Mouse (Mus musculus) CH12.LX (cell line): ENCODE data around the gene Ahsa1. TPM values are rescaled to one million over a fixed set of nuclear protein-coding genes. Genes with fewer than 3 reads are reported as not detected.
A peak's percentile ranks its signal among the peaks of the same experiment; 100 is the strongest.

Experiments
- DNase-seq: peaks from one replicate; pipeline ENCODE4 v3.0.0-alpha.2; 2013; ENCODE audit errors: extremely low read depth
- H3K27ac ChIP-seq: 2 replicates; pipeline ENCODE4 v1.5.1; 2012; ENCODE audit warnings: low read depth, mild to moderate bottlenecking, control low read depth, moderate library complexity; ENCODE audit not compliant: insufficient read depth
- H3K27me3 ChIP-seq: replicated peaks from 2 replicates; pipeline ENCODE3; 2012; ENCODE audit warnings: inconsistent platforms
- H3K36me3 ChIP-seq, 2 experiments: replicated peaks in 1 of 2; 2 replicates each; pipeline versions ENCODE3 to v1.6.1; 2012; ENCODE audit warnings: inconsistent platforms in 1 of 2, low read length in 1 of 2, mild to moderate bottlenecking in 1 of 2, mixed read lengths in 1 of 2, moderate library complexity in 1 of 2; ENCODE audit not compliant: control insufficient read depth in 1 of 2, insufficient read depth in 1 of 2
- H3K4me1 ChIP-seq, 2 experiments: 2 replicates each; pipeline ENCODE4 v1.6.1; 2012; ENCODE audit warnings: inconsistent platforms in 1 of 2, moderate library complexity in 1 of 2; ENCODE audit not compliant: insufficient read depth in 2 of 2, control insufficient read depth in 1 of 2
- H3K4me2 ChIP-seq: 2 replicates; pipeline ENCODE4 v1.6.1; 2012; ENCODE audit warnings: low read depth, mild to moderate bottlenecking, control low read depth; ENCODE audit not compliant: poor library complexity, insufficient read depth, severe bottlenecking
- H3K4me3 ChIP-seq, 3 experiments: fragments of 150-350 bp in 1 of 3; sonication (generic) in 1 of 3; replicated peaks in 1 of 3; 2 replicates each; pipeline versions ENCODE3 to v1.5.1; 2011 to 2012; ENCODE audit warnings: low read depth in 2 of 3, low read length in 2 of 3, mild to moderate bottlenecking in 2 of 3, moderate library complexity in 2 of 3, control low read depth in 1 of 3, improper control_type of control experiment in 1 of 3, inconsistent platforms in 1 of 3, mixed read lengths in 1 of 3; ENCODE audit not compliant: poor library complexity in 1 of 3
- H3K79me2 ChIP-seq: replicated peaks from 2 replicates; pipeline ENCODE4 v1.6.1; 2012; ENCODE audit warnings: mild to moderate bottlenecking, moderate library complexity; ENCODE audit not compliant: control insufficient read depth, poor library complexity, insufficient read depth, severe bottlenecking; ENCODE audit errors: extremely low read depth
- H3K9ac ChIP-seq: 2 replicates; pipeline ENCODE4 v1.6.1; 2012; ENCODE audit warnings: low read depth, mild to moderate bottlenecking, control low read depth, moderate library complexity; ENCODE audit not compliant: insufficient read depth
- H3K9me3 ChIP-seq: replicated peaks from 2 replicates; pipeline ENCODE3; 2012; ENCODE audit warnings: low read length, inconsistent platforms, mixed read lengths
- BHLHE40 ChIP-seq: IDR thresholded peaks from 2 replicates; pipeline ENCODE4 v1.6.1; 2011; ENCODE audit warnings: mild to moderate bottlenecking, low read depth, low read length, improper control_type of control experiment
- CHD1 ChIP-seq: IDR thresholded peaks from 2 replicates; pipeline ENCODE4 v1.6.1; 2012; ENCODE audit warnings: low read depth, low read length, improper control_type of control experiment, inconsistent platforms
- CHD2 ChIP-seq: IDR thresholded peaks from 2 replicates; pipeline ENCODE4 v1.6.1; 2011; ENCODE audit warnings: low read length, improper control_type of control experiment
- CTCF ChIP-seq, 2 experiments: IDR thresholded peaks in 1 of 2; conservative IDR thresholded peaks in 1 of 2; 2 replicates each; pipeline ENCODE4 v1.5.1; 2011 to 2012; ENCODE audit warnings: low read depth in 2 of 2, low read length in 2 of 2, improper control_type of control experiment in 1 of 2, inconsistent platforms in 1 of 2, mild to moderate bottlenecking in 1 of 2, moderate library complexity in 1 of 2
- ELF1 ChIP-seq: IDR thresholded peaks from 2 replicates; pipeline ENCODE4 v1.6.1; 2014; ENCODE audit warnings: low read depth, mild to moderate bottlenecking, inconsistent platforms, low read length, improper control_type of control experiment
- EP300 ChIP-seq: IDR thresholded peaks from 2 replicates; pipeline ENCODE4 v1.6.1; 2011; ENCODE audit warnings: low read length, improper control_type of control experiment
- ETS1 ChIP-seq: conservative IDR thresholded peaks from 2 replicates; pipeline ENCODE4 v1.6.1; 2012; ENCODE audit warnings: low read depth, mild to moderate bottlenecking, inconsistent platforms, low read length, improper control_type of control experiment, moderate library complexity
- GABPA ChIP-seq: IDR thresholded peaks from 2 replicates; pipeline ENCODE4 v1.6.1; 2012; ENCODE audit warnings: low read depth, low read length, improper control_type of control experiment, inconsistent platforms; ENCODE audit not compliant: insufficient replicate concordance
- JUND ChIP-seq: conservative IDR thresholded peaks from 2 replicates; pipeline ENCODE4 v1.6.1; 2011; ENCODE audit warnings: low read depth, low read length, improper control_type of control experiment
- KAT2A ChIP-seq: IDR thresholded peaks from 2 replicates; pipeline ENCODE4 v1.6.1; 2012; ENCODE audit warnings: low read length, improper control_type of control experiment, inconsistent platforms; ENCODE audit not compliant: insufficient replicate concordance
- MAFK ChIP-seq: IDR thresholded peaks from 2 replicates; pipeline ENCODE4 v1.6.1; 2011; ENCODE audit warnings: low read length, improper control_type of control experiment; ENCODE audit not compliant: insufficient replicate concordance
- MAZ ChIP-seq: IDR thresholded peaks from 2 replicates; pipeline ENCODE4 v1.6.1; 2012; ENCODE audit warnings: low read depth, mild to moderate bottlenecking, inconsistent platforms, low read length, improper control_type of control experiment, moderate library complexity
- MEF2A ChIP-seq: IDR thresholded peaks from 2 replicates; pipeline ENCODE4 v1.6.1; 2014; ENCODE audit warnings: low read depth, mild to moderate bottlenecking, inconsistent platforms, low read length, improper control_type of control experiment, borderline replicate concordance
- MYC ChIP-seq: IDR thresholded peaks from 2 replicates; pipeline ENCODE4 v1.6.1; 2011; ENCODE audit warnings: low read depth, mild to moderate bottlenecking, improper control_type of control experiment, low read length
- NRF1 ChIP-seq: IDR thresholded peaks from 2 replicates; pipeline ENCODE4 v1.6.1; 2014; ENCODE audit warnings: low read depth, mild to moderate bottlenecking, inconsistent platforms, low read length, improper control_type of control experiment, moderate library complexity
- RCOR1 ChIP-seq: conservative IDR thresholded peaks from 2 replicates; pipeline ENCODE4 v1.6.1; 2012; ENCODE audit warnings: low read depth, mild to moderate bottlenecking, inconsistent platforms, low read length, improper control_type of control experiment
- SMC3 ChIP-seq: IDR thresholded peaks from 2 replicates; pipeline ENCODE4 v1.6.1; 2011; ENCODE audit warnings: low read depth, low read length, improper control_type of control experiment
- TBP ChIP-seq: conservative IDR thresholded peaks from 2 replicates; pipeline ENCODE4 v1.6.1; 2011; ENCODE audit warnings: low read depth, low read length, improper control_type of control experiment
- TCF12 ChIP-seq: IDR thresholded peaks from 2 replicates; pipeline ENCODE4 v1.6.1; 2014; ENCODE audit warnings: low read depth, mild to moderate bottlenecking, inconsistent platforms, low read length, improper control_type of control experiment
- UBTF ChIP-seq: IDR thresholded peaks from 2 replicates; pipeline ENCODE4 v1.6.1; 2012; ENCODE audit warnings: low read depth, mild to moderate bottlenecking, inconsistent platforms, low read length, improper control_type of control experiment, moderate library complexity
- USF1 ChIP-seq: IDR thresholded peaks from 2 replicates; pipeline ENCODE4 v1.6.1; 2014; ENCODE audit warnings: low read depth, mild to moderate bottlenecking, inconsistent platforms, low read length, improper control_type of control experiment
- ZKSCAN1 ChIP-seq: IDR thresholded peaks from 2 replicates; pipeline ENCODE4 v1.6.1; 2012; ENCODE audit warnings: low read depth, inconsistent platforms, low read length, improper control_type of control experiment, borderline replicate concordance
- ZMIZ1 ChIP-seq: IDR thresholded peaks from 2 replicates; pipeline ENCODE4 v1.6.1; 2012; ENCODE audit warnings: low read depth, mild to moderate bottlenecking, inconsistent platforms, low read length, improper control_type of control experiment
- ZNF384 ChIP-seq: IDR thresholded peaks from 2 replicates; pipeline ENCODE4 v1.6.1; 2012; ENCODE audit warnings: low read depth, low read length, improper control_type of control experiment, inconsistent platforms
- dilution Hi-C: fragments of 300-500 bp; cut with MboI; formaldehyde crosslinking; loops from 2 replicates; pipeline ENCODE4 v1.14.3; 2020; ENCODE audit warnings: low sequenced_read_pairs; ENCODE audit not compliant: extremely low pct_unique_long_range_greater_than_20kb, extremely low pct_ligation_motif_present
- in situ Hi-C: fragments of 300-500 bp; cut with MboI; formaldehyde crosslinking; loops from 3 replicates; pipeline ENCODE4 v1.14.3; 2019; ENCODE audit warnings: low sequenced_read_pairs, low pct_ligation_motif_present, low pct_unique_long_range_greater_than_20kb, mixed read lengths
- polyA plus RNA-seq: library from polyadenylated mRNA; unstranded; fragments of >175 nt; gene quantifications from 2 replicates; pipeline ENCODE4 v1.2.1, GENCODE M21; 2012; ENCODE audit warnings: low read depth; ENCODE audit not compliant: insufficient read length
- total RNA-seq, 2 experiments: library from RNA; depleted of rRNA; stranded (reverse); fragments of 300-350 nt in 1 of 2; fragments of >200 nt in 1 of 2; gene quantifications; 2 replicates each; pipeline ENCODE4 v1.2.3; 2012 to 2014

Gene Ahsa1
- total and polyA plus RNA-seq, 3 experiments: 288 to 456 (median 392) TPM

- Histone ChIP-seq H3K79me2 (no peaks in the 10 kb centered on the region), H3K9me3 (peaks cover 5% of the 10 kb centered on the region), H3K27me3 (no peaks in the 10 kb centered on the region), H3K4me2 (no peak overlapping the region), H3K27ac (no peak overlapping the region), H3K4me1 (peaks cover 0 to 12% of the 10 kb centered on the region in 2 experiments; a peak in 2 of 4 replicates), H3K36me3 (peaks cover 0 to 22% of the 10 kb centered on the region in 2 experiments), H3K4me3 (no peak overlapping the region), H3K9ac (no peak overlapping the region)
- in situ Hi-C loops: no loop called here
- dilution Hi-C loops: no loop called here
- TF ChIP-seq ZMIZ1 (no peak), RCOR1 (no peak), TBP (no peak), ZNF384 (no peak), CHD1 (no peak), MAFK (no peak), MAZ (no peak), GABPA (no peak), ZKSCAN1 (no peak), JUND (no peak), TCF12 (no peak), CHD2 (no peak), ETS1 (no peak), KAT2A (no peak)
- DNase-seq: no peak
These were observed 41.3 kb upstream of the Ahsa1 start for GRCm38 (mm10) chr12:87224950-87225349.

DNA sequence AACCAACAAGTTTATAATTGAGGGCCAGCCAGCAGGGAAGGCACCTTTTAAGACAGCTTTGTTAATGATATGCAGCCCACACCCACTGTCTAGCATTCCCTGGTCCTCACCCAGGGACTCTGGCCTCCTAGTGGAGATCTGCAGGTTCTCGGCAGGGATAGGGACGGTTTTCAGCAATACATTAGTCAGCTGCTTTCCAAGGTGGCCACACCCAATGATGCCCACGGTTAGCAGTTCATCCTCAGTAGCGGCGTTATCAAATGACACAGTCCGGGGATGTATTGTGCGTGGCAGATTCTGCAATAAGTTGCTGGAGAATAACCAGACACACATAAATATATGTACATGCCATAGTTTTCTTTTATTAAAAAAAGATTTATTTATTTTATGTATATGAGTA is 39.5 kb upstream of the Ahsa1 start:
- DNase-seq: no peak
- H3K4me1 ChIP-seq: peaks cover 0 to 20% of the 10 kb centered on the region in 2 experiments; a peak in 2 of 4 replicates
- in situ Hi-C loops (no loop called here), dilution Hi-C loops (no loop called here)
- H3K4me2 ChIP-seq: no peak overlapping the region
- H3K9me3 ChIP-seq: peaks cover 5% of the 10 kb centered on the region
- no peak overlapping the region for H3K27ac ChIP-seq
- no peaks in the 10 kb centered on the region for H3K79me2 ChIP-seq
- H3K27me3 ChIP-seq: no peaks in the 10 kb centered on the region
- H3K36me3 ChIP-seq: peaks cover 0 to 16% of the 10 kb centered on the region in 2 experiments
- no peak overlapping the region for H3K9ac ChIP-seq
- TF ChIP-seq ZNF384 (no peak), CTCF (conservative IDR thresholded peaks at IDR 0.05 in 1 of 2, IDR thresholded peaks at IDR 0.05 in 1 of 2; ENCODE audit: low read depth in 2 of 2, low read length in 2 of 2) (peak in 1 of 2 experiments; percentile 10; a peak in 1 of 4 replicates)
- no peak overlapping the region for H3K4me3 ChIP-seq

- Histone ChIP-seq H3K27me3 (no peaks in the 10 kb centered on the region), H3K36me3 (peaks cover 0 to 10% of the 10 kb centered on the region in 2 experiments), H3K9ac (no peak overlapping the region), H3K9me3 (peaks cover 5% of the 10 kb centered on the region), H3K4me2 (no peak overlapping the region), H3K27ac (no peak overlapping the region), H3K4me1 (peaks cover 0 to 20% of the 10 kb centered on the region in 2 experiments; a peak in 2 of 4 replicates), H3K79me2 (no peaks in the 10 kb centered on the region), H3K4me3 (no peak overlapping the region)
- in situ Hi-C loops: no loop called here
- dilution Hi-C loops: no loop called here
- DNase-seq: no peak
- TF ChIP-seq NRF1 (no peak), EP300 (no peak), MEF2A (no peak), TCF12 (no peak), BHLHE40 (no peak), ZMIZ1 (no peak), MYC (no peak), UBTF (no peak), SMC3 (no peak), ELF1 (no peak), ETS1 (no peak), MAZ (no peak), GABPA (no peak), USF1 (no peak)
These were observed 36.6 kb upstream of the Ahsa1 start for GRCm38 (mm10) chr12:87229633-87230032.
